Mouse (Mus musculus) NIH3T3 (cell line): ENCODE data around the gene Btrc.

Source experiments
- DNase-seq: peaks from one replicate; pipeline ENCODE4 v3.0.0-alpha.2; 2012; ENCODE audit warnings: low read depth

Gene Btrc

DNA sequence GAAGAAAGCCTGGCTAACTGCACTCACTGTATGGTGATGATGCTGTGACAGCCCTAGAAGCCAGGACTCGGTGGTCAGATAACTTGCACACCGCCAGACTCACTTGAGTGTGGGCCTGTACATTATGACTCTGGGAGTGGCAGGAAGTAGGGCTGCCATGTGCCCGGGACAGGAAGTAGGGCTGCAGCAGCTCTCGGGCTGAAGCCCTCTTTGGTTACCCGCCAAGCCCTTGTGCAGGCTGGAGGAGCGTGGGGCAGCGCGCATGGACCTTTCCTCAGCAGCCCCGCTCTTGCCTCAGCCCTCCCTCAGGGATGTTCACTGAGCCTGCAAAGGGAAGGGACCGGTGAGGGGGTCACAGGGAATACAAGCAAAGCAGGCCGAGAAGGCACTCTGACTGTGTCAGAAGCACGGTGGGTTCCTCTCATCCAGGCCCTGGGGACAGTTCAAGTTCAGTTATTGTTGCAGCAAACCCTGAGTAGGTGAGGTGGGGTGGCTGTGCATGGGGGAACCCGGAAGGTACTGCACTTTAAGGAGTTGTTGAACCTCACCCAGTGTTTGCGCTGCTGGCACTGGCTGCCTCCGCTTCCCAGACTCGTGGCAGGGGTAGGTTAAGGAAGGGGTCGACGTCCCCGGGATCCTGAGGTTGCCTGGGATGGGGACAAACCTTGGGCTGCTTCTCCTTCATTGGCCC is 211.6 kb downstream of the Btrc start:
- DNase-seq: no peak

GRCm38 (mm10) chr19:45575632-45576001 is 212.1 kb downstream of the Btrc start:
- no peak for DNase-seq

- DNase-seq: no peak
Observed at GRCm38 (mm10) chr19:45577141-45577750, 213.7 kb downstream of the Btrc start.

DNA sequence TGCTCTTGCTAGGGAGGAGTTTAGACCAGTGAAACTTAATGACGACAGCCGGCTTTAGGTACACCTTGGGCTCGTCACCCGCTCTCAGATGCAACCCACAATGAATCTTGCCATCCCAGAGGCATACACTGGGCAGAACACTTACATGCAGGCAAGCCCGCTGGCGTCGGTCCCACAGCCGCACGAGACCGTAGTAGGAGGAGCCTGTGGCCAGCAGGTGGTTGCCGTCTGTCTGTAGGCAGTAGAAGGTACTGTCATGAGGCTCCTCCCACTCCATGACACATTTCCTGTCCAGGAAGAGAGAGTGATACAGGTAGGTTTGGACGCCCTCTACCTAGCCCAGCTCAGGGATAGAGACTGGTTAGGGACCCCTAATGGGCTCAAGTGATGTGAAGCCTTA is 215.4 kb downstream of the Btrc start:
- no peak for DNase-seq

DNA sequence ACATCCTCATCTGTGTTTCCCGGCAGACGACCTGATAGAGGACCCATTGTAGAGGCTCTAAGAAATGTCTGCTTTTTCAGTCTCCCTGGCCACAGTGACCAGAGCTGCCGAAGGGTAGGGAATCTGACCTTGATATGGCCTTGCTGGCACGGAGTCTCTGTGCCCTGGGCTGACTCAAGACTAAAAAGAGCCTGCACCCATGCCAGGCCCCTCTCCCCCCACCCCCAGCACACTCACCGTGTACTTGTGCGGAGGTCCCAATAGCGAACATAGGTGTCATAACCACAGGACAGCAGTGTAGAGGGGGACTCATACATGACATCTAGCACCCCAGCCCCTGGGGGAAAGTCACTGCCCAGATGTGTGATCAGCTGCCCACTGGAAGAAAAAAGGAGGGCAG is 215.9 kb downstream of the Btrc start:
- no peak for DNase-seq
